Mouse (Mus musculus) cerebellum, postnatal 36 days (tissue): ENCODE results near the gene Atg4b.
A peak's percentile ranks its signal among the peaks of the same experiment; 100 is the strongest.
"Not testable (repeated sequence)": the region's sequence is repeated elsewhere in the genome, so short reads cannot be mapped to it uniquely, and the experiment has no call there.

ENCODE experiments used
- DNase-seq, 2 experiments: peaks; one replicate each; pipeline ENCODE4 v3.0.0; 2021 to 2022; ENCODE audit warnings: mixed read lengths in 2 of 2

The Atg4b gene

GRCm38 (mm10) chr1:93823796-93824495 is 72.6 kb downstream of the Atg4b start:
- no peak for DNase-seq

- peak in 1 of 2 experiments; percentile 28 for DNase-seq
These were observed 73.3 kb downstream of the Atg4b start, which contains the start of gene D2hgdh for GRCm38 (mm10) chr1:93824609-93825008. D2hgdh (plus strand) TSS chr1:93824909.

GRCm38 (mm10) chr1:93825105-93825674 is 73.9 kb downstream of the Atg4b start:
- peak; percentile 96 to 98 for DNase-seq

DNA sequence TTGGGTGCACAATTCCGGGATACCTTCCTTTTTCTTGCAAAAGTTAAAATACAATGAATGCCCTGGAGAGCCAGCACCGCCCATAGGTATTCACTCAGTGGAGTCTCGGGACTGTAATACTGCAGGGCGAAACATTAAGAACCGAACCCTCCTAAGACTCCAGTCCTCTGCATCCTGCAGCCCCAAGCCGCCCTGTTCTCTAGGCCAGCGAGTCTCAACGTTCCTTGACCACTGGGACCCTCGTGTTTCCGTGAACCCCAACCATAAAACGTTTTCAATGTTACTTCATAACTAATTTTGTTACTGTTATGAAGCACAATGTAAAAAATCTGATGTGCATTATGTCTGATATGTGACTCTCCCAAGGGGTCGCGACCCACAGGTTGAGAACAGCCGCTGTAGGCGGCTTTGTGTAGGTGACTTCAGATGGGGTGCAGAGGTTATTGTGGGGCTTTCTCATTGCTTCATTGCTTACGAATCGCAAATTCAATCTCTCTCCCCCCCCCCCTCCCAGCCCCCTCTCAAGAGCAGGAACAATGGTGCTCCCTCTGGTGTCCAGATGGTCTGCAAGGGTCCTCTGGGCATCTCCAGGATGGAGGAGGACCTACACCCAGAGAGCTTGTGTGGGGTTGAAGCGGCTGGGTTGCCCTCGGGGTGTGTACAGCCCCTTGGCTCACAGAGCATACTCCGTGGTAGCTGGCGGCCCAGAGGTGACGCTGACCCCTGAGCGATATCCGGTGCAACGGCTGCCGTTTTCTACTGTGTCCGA is 74.7 kb downstream of the Atg4b start:
- DNase-seq: peak in 1 of 2 experiments; percentile 27

DNA sequence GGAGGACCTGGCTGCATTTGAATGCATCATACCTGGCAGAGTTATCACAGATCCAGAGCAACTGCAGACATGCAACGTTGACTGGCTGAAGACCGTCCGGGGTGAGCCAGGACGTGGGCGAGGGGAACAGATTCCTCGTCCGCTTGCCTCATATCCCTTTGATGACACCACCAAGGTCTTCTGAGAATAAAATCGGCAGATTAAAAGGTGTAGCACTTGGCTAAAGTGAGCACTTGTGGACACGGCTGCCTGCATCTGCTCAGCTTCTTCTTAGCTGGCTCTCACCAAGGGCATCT is 75.2 kb downstream of the Atg4b start:
- no peak for DNase-seq

DNA sequence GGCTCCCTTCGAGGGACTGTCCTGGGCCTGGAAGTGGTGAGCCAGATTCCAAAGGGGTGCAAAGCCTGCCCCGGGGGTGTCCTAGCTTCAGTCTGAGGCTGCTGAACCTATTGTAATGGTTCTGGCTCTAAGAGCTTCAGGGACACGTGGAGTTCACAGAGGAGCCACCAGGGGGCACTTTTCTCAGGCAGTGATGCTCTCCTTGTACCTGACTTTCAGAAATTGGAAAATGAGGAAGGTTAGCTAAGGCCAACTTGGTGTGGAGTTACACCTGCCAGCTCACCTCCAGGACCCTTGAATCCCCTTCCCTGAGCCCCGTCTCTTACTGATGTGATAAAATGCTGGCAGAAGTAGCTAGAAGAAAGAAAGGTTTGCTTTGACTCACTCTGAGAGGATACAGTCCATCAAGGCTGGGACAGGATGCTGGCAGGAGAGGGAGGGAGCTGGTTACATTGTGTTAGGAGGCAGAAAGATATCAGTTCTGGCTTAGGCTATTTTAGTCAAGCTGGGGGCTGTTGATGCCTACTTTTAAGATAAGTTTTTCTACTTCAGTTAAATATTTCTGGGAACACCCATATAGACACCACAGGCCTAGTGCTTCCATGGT is 81.6 kb downstream of the Atg4b start:
- DNase-seq: not testable (repeated sequence)

DNA sequence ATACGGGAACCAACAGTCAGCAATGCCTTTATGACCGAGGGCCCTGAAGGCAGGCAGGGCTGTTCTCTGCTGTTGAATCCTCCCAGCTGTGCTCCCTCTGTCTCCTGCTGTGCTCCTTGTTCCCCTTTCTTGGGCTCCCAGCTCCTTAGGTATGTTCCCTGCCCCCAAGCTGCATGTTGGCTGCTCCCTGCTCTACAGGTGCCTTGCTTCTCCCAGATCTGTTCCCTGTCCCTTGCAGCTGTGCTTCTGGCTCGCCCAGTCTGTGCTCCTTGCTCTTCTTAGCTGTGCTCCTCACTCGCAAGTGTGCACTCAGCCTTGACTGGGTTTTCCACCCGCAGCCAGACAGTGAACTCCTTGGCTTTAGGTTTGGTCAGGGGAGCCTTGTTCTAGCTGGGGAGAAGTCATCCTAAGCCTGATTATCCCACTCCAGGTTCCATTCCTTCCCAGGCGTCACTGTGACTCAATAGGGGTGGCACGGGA is 83.4 kb downstream of the Atg4b start:
- no peak for DNase-seq

GRCm38 (mm10) chr1:93835211-93835610 is 83.9 kb downstream of the Atg4b start:
- DNase-seq: no peak

- no peak for DNase-seq
These were observed 84.7 kb downstream of the Atg4b start for GRCm38 (mm10) chr1:93835876-93836531.

DNA sequence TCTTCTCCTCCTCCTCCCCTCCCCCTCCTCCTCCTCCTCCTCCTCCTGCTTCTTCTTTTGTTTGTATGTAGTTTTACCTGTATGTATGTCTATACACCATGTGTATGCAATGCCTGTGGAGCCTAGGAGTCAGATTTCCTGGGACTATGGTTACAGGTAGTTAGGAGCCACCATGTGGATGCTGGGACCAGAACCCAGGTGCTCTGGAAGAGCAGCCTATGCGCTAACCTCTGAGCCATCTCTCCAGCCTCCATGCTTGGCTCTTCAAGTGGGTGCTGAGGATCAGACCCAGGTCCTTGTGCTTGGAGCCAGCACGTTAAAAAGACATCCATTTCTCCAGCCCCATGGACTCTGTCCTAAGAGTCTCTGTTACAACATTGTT is 85.2 kb downstream of the Atg4b start:
- no peak for DNase-seq

DNA sequence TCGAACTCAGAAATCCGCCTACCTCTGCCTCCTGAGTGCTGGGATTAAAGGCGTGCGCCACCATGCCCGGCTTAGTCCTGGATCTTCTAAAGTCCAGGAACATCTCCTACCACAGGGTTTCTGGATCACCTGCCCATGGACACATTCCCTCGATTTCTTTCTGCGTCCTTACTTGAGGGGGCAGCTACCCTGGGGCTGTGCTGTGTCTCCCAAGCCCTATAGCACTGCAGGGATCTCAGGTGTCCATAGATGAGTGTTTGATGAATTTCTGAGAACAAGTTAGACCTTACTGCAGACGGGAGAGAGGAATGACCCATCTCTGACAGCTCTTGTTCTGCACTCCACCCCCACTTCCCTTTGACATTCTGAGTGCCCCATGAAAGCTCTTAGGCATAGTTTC is 86.0 kb downstream of the Atg4b start:
- no peak for DNase-seq

DNA sequence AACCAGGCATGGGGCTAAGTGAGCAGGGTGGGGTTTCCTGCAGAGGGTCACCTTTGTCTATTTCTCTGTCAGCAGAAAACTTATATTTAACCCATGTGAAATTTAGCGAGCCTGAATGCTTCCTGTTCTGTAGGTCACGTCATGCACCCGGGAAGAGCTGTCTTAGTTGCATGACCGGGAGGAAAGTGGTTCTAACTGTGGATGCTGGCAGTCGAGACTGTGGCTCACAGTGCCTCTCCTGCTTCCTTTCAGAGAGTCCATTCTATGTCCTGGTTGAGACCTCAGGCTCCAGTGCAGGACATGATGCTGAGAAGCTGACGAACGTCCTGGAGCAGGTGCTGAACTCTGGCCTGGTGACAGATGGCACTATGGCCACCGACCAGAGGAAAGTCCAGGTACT is 87.3 kb downstream of the Atg4b start:
- DNase-seq: not testable (repeated sequence)
